Mouse (Mus musculus) ovary, postnatal 36 days (tissue): ENCODE results near the gene Pllp.

Experiments
- DNase-seq: peaks from one replicate; pipeline ENCODE4 v3.0.0; 2022; ENCODE audit warnings: low spot score, mixed read lengths

Pllp gene

GRCm38 (mm10) chr8:94702844-94703813, 7.1 kb upstream of the Pllp start:
- DNase-seq: peak; percentile 80

- DNase-seq: no peak
Observed at GRCm38 (mm10) chr8:94702156-94702555, 6.1 kb upstream of the Pllp start.

- DNase-seq: no peak
Observed at GRCm38 (mm10) chr8:94700421-94700935, 4.4 kb upstream of the Pllp start.

- no peak for DNase-seq
Observed at GRCm38 (mm10) chr8:94699366-94699765, 3.3 kb upstream of the Pllp start.

- no peak for DNase-seq
Observed at GRCm38 (mm10) chr8:94697956-94698355, 1.9 kb upstream of the Pllp start.

GRCm38 (mm10) chr8:94696566-94696965, 488 bp upstream of the Pllp start:
- DNase-seq: no peak

- DNase-seq: no peak
Observed at GRCm38 (mm10) chr8:94695341-94695993, 611 bp downstream of the Pllp start.

- no peak for DNase-seq
Observed at GRCm38 (mm10) chr8:94694701-94695100, 1.4 kb downstream of the Pllp start.

- no peak for DNase-seq
Observed at GRCm38 (mm10) chr8:94685953-94686352, 10.1 kb downstream of the Pllp start.

- DNase-seq: no peak
Observed at GRCm38 (mm10) chr8:94684287-94684686, 11.8 kb downstream of the Pllp start.

- DNase-seq: peak; percentile 36
Observed at GRCm38 (mm10) chr8:94682732-94683524, 13.2 kb downstream of the Pllp start.

GRCm38 (mm10) chr8:94680414-94680813, 15.7 kb downstream of the Pllp start:
- no peak for DNase-seq

- no peak for DNase-seq
Observed at GRCm38 (mm10) chr8:94678582-94678981, 17.5 kb downstream of the Pllp start.

GRCm38 (mm10) chr8:94675923-94676322, 20.2 kb downstream of the Pllp start:
- DNase-seq: no peak

- DNase-seq: no peak
Observed at GRCm38 (mm10) chr8:94674384-94674783, 21.7 kb downstream of the Pllp start.

GRCm38 (mm10) chr8:94666456-94667308, 29.4 kb downstream of the Pllp start, which contains the start of gene Arl2bp:
Arl2bp (plus strand) TSS chr8:94666600.
- peak; percentile 94 for DNase-seq

GRCm38 (mm10) chr8:94664722-94665121, 31.4 kb downstream of the Pllp start:
- DNase-seq: no peak

- no peak for DNase-seq
Observed at GRCm38 (mm10) chr8:94660418-94660817, 35.7 kb downstream of the Pllp start.

- DNase-seq: no peak
Observed at GRCm38 (mm10) chr8:94658031-94658430, 38.0 kb downstream of the Pllp start.

- DNase-seq: no peak
Observed at GRCm38 (mm10) chr8:94654994-94655393, 41.1 kb downstream of the Pllp start.

GRCm38 (mm10) chr8:94652951-94653350, 43.1 kb downstream of the Pllp start:
- no peak for DNase-seq
